Mouse (Mus musculus) kidney, postnatal 36 days (tissue): ENCODE data around the gene Atp13a1.

Experiments
- DNase-seq, 2 experiments: peaks; one replicate each; pipeline ENCODE4 v3.0.0; 2021 to 2022; ENCODE audit warnings: mixed read lengths in 2 of 2

The Atp13a1 gene

GRCm38 (mm10) chr8:69850926-69851506, 60.1 kb downstream of the Atp13a1 start:
- no peak for DNase-seq

GRCm38 (mm10) chr8:69853869-69854268, 62.9 kb downstream of the Atp13a1 start:
- DNase-seq = peak in 1 of 2 experiments; percentile 20
